Mouse (Mus musculus): ENCODE results near the gene Plekha5.

DNA sequence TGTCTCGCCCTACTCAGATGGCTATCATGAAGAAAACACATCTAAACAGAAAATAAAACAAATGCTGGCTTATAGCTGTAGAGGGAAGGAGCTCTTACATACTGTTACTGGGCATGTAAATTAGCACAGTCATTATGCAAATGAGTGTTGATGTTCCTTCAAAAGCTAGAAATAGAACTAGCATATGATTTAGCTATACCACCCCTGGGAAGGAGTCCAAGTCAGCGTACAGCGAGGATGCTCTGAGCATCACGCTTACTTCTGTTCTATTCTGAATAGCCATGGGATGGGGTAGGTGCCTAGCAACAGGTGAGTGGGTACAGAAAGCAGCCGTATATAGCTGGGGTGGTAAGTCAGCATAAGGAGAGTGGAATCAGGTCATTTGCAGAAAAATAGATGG lies 55.1 kb downstream of the Plekha5 start:
- no peak for TF ChIP-seq ZC3H11A (IDR thresholded peaks at IDR 0.05; ENCODE audit: borderline replicate concordance, low read depth, low read length)
- TF ChIP-seq ZNF384 (IDR thresholded peaks at IDR 0.05; ENCODE audit: low read depth, low read length) = no peak
- TF ChIP-seq HCFC1 (IDR thresholded peaks at IDR 0.05; ENCODE audit: borderline replicate concordance, insufficient read depth, low read length) = no peak
- no peak for TF ChIP-seq CHD2 (IDR thresholded peaks at IDR 0.05; ENCODE audit: low read depth, low read length)

All from ES-E14 (cell line).